Mouse (Mus musculus) WW6 (cell line): ENCODE measurements around the gene Pdlim1.

Experiments used
- DNase-seq: peaks from one replicate; pipeline ENCODE4 v3.0.0-alpha.2; 2013; ENCODE audit warnings: low read depth, low spot score

The Pdlim1 gene

DNA sequence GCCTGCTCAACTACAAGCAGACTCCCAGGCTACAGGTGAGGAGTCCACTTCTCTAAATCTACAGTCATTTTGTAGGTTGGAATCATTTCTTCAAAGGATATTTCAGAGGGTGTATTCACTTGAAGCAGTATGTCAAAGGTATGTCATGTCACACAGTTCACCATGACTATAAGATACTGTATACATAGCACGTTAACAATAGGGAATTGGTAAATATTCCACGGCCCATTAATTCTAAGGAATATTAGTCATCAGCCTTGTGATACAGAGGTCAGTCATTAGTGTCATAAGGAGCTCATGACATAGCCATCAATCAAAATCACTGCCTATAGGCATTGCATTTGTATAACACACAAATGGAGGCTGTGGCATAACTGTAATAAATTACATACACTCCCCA lies 13.1 kb upstream of the Pdlim1 start:
- no peak for DNase-seq

DNA sequence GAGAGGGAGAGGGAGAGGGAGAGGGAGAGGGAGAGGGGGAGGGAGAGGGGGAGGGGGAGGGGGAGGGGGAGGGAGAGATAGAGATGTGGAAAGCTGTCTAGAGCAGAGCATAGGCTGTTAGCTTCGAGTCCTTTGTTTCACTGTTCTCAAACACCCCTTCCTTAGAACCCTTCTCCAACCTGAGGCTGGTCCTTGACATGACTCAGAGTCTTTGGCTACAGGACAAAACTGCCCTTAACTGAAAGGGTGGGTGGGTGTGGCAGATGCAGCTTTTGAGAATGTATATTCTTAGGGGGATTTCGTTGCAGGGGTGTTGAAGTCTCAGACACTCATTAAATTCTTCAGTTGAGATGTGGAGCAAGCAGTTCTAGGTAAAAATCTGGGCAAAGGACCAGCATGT lies 11.8 kb upstream of the Pdlim1 start:
- no peak for DNase-seq

DNA sequence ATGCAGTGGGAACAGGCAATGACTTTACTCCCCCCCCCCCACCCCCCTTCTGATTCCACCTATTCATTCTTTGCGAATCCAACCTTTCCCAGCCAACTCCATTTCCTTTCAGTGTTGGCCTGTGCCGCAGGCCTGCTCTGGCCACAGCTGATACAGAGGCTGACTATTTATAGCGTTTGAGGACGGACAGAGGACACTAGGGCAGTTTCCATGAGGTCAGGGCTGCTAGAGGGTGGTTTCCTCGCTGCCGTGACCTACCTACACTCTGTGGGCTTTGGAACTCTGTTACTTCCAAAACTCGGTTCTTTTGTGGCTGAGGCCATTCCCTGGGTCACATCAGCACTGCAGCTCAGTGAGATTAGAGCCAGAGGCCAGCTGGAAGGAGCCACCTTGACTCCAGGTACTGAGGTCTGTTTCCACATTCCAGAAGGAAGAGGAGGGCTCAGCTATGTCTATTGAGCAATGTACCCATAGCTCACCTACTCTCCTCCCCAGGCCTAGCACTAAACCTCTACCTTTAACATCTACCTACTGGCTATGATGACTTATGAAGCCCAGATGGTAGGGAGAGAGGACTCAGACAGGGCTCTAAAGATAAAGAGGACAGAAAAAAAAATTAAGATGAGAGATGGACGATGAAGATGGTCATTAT lies 6.9 kb upstream of the Pdlim1 start:
- no peak for DNase-seq

DNA sequence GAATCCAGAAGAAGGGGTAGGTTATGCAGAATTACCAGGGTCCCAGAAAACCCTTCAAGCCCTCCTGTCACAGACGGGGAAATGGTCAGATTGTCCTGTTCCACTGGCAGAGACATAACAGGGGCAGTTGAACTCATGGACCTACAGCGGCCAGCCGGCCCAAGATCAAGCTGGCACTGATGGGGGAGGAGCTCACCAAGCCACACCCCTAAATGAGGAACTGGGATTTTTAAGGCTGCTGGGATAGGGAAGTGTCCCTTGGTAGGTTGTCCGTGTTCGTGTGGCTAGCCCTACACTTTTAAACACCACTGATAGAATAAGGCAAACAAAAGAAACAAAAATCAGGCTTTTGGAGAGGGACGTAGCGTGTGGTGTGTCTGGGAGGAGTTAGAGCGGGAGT lies 5.9 kb upstream of the Pdlim1 start:
- no peak for DNase-seq

DNA sequence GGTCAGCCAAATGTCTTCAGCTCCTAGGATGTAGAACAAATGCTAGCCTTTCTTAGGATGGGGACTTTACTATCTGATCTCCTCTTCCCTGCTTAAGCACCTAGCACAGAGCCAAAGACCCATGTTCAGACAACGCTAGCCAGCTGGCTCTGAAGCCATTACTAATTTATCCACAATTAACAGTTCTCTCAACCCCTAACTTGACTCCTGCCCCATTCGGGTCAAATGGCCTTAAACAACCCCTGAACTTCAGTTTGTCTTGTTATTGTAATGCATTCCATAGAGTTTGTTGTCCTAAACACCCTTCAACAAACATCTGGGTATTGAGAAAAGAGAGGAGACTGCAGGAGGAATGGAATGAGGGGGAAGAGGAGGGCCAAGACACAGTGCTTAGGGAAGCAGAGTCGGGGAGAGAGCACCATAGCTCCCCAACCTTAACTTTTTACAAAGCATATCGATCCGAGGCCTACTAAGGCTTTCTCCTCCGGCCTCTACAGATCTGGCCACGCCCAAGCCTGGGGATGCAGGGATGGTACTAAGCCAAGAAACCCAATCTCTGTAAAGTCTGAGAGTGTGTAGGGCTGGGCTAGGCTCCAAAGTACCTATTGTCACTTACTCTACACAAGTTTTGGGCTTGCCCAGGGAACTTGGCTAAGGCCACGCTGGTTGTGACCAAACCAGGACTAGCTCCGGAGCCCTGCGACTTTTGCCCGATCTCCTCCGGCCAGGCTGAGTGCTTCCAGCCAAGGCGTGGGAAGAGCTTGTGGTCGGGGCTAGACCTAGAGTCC lies 4.0 kb upstream of the Pdlim1 start:
- no peak for DNase-seq

DNA sequence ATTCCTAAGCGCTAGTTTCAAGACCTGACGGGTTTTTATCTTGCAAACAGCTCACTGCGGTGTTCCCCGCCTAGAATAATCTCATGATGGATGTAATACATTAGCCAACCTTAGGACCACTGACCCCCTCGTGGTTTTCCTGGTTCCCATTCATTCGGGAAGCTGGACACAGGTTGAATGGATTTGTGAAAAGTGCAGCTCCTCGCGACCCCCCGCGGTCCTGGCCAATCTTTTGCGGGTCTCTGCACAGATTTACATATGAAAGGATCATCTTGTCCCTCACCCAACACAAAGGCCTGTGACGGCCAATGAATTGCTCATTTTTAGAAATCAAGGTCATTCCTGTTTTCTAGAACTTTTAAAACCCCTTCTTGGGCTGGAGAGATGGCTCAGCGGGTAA lies 1.0 kb upstream of the Pdlim1 start:
- no peak for DNase-seq

DNA sequence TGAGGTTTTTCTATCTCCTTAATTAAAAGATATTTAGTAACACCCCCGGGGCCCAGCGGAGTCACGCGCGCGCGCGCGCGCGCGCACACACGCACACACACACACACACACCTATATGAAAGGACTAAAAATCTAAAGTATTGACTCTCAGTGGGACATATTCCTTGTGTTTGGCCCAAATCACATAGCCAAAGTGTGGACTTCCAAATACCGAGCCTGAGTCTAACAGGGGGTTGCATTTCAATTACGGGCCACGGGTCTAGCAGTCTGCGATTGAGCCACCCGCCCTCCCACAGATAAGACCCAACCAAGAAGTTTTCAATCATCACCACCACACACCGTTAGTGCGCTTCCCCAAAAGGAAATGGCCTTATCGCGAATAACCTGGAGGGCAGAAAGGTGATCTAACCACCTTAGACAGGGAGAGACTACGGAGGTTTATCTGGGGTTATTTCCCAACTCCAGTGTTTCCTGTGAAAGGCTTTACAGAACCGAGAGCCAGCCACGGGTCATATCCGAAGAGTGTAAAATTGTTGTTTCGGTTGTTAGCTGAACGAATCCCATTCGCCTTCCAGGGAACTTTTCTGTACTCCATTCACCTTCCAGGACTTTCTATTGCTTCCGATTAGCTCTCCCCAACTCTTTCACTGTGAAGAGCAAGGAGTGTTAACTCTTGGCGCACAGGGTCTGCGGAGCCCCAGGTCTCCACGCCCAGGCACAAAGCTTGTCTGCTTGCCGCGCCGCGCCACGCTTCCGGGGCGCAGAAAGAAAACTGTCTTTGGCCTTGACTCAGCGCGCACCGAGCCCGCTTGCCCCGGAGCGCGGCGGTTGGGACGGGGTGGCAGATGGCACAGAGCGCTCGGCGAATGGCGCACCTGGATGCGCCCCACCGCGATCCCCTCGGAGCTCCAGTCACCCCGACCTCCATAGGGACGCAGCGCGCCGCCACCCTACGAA lies 1.0 kb downstream of the Pdlim1 start:
- DNase-seq, result no peak

DNA sequence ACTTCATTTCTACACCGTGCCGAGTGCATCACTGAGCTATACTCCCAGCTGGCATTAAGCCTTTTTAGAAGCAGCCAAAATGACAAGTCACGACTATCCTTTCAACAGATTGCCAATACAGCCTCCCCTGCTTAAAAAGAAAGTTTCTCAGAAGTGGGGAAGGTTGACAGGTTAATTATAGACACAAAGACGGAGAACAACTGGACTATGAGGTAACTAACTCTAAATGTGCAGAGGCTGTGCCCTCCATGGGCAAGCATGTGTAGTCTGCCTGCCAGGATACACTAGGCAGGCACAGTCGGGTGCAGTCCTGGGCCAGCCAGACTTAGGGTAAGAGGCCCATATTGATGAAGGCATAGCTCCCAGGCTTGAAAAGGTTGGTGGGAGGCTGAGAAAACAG lies 2.1 kb downstream of the Pdlim1 start:
- no peak for DNase-seq

DNA sequence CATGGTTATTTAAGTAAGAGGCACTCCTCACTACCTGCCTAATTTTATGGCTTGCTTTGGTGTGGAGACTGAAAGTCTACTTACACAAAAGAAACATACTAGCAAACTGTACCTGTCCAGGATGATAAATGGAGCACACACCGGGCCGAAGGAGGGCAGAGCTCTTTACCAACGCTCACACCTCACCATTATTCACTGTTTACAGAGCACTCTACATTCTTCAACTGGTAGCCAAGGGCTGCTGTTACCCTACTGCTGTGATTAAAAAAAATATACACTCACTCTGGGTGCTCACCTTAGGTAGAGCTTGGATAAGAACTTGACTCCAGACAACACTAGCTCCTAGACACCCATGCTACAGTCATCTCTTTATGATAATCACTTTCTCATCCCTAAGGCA lies 3.1 kb downstream of the Pdlim1 start:
- DNase-seq, result no peak

DNA sequence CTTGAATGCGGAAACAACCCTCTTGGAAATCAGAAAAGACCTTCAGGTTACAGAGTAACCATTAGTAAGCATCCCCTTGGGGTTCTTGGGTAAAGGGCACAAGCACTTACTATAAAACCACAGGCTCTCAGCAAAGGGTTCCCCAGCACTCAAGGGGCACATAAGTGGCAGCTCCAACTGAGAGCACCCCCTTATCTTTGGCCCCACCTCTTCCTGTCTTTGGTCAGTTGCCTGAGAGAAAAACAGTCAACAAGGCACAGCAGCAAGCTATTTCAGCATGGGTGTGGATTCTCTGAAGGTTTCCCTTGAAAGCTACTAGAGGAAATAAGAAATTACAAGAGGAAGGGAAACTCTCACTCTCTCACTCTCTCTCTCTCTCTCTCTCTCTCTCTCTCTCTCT lies 4.3 kb downstream of the Pdlim1 start:
- DNase-seq, result no peak

DNA sequence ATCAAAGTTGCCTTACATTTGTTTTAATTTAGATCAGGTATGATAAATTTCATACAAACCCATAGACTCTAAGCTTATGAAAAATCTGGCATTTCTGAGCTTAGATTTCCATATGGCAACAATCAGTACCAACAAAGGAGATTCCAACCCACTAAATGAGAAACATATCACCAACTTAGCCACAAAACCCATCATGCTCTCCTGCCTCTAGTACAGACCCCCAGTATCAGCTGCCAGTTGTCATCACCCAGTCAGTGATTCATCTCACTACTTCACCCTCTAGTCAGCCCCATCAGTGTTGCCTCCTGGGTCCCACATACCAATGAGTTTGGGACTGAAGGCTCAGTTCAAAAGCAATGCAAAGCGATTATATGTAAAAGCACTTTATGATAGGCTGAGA lies 12.2 kb downstream of the Pdlim1 start:
- DNase-seq, result no peak

DNA sequence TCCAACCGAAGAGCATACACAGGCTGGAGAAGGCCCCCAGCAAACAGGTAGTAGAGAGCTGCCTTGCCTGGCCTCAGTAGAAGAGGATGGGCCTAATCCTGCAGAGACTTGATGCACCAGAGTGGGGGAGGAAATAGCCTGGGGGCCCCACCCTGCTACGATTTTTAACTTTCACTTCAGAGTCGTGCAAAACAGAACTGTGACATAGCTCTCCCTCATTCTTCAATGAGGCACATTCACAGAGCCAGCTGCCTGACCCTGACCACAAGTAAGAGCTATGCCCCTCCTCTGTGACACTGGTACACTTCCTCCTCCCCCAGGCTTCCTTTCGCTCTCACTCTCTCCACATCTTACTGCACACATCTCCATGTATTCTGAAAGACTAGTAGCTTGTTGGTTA lies 14.2 kb downstream of the Pdlim1 start:
- no peak for DNase-seq

DNA sequence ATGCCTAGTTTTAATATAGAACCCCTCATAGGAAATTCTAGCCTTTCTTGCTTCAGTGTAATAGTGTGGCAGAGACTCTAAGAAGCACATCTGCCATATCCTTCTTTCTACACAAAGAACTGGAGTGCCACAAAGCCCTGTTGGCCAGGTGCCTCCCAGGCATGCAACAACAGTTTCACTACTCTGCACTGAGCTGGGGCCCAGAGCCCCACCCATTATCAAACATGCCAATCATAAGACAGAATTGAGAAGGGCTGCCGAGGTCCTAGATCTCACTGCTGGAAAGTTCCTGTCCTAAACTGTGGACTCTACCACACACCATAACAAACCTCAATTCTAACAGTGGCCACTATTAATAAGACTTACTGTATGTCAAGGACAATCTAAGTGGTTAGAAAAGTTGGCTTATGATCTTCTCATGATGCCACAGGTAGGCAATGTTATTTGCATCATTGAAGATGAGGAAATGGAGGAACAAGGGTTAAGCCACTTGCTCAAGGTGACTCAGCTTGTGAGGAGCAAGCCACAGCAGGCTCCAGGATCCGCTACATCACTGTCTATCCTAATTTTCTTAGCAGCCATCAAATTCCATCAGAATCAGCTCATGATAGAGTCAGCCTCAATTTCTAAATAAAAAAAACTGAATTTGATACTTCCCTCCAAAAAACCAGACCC lies 15.1 kb downstream of the Pdlim1 start:
- DNase-seq, result no peak

DNA sequence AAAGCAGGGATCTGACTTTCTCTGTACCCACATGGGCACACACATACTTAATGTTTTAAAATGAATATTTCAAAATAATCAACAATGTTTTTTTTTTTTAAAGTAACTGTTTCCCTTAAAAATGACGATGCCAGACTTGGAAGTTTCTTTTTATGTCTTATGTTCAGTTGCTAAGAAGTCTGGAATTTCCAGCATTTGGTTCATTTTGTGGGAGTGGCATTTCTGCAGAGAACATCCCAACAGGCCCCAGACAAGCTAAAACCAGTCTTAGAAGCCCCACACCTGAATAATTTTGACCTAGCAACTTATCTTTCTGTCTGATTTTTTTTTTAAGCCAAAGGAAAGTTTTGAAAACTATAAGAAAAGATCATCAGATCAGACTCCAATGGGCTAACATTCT lies 16.1 kb downstream of the Pdlim1 start:
- DNase-seq, result no peak

DNA sequence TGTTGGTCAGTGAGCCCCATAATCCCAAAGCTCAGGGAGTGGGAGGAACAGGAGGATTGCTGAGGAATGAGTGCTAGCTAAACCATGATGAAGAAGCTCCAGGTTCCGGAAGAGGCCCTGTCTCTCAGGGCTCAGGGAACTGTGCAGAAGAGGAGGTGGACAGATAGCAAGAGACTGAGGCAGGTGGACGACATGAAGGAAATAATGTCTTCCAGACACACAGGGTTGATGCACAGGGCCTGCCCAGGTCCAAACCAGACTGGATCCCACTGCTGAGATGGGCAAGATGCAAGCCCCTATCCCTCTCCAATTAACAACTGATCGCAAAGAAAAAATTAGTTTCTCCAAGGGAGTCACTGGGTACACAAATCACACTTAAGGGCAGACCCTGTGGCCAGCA lies 16.9 kb downstream of the Pdlim1 start:
- DNase-seq, result no peak

DNA sequence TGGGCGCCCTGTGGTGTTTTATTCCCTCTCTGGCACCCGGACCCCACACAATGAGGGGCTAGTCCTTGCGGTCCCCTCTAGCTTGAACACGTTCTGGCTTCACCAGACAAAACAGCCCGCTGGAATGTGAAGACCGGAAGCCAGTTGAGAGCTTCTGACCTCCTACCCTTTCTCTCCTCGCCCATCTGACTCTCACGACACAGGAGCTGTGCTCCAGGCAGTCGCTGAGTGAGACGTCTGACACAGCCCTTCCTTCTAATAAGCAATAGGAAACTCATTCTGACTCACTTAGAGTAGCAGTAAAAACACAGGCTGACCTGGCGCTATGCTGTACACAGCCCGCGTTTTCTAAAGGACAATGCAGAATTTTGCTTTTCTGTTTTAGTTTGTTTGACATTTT lies 17.9 kb downstream of the Pdlim1 start:
- no peak for DNase-seq

DNA sequence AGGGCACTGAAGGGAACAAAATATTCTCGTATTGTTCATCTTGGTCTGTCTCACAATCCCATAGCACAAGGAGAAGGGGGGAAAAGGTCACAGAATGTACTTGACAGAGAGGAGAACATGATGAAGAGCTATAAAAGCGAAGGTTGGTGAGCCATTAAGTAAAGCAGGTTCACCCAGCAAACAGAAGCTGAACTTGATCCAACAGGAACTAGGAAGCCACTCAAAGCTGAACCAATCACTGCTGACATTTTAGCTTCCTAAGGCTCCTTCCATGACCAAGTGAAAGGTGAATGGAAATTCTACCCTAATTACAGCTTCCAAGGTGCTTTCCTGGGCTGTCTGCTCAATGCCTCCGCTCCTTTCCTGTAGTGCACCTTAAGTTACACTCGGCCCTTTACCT lies 20.5 kb downstream of the Pdlim1 start:
- no peak for DNase-seq

DNA sequence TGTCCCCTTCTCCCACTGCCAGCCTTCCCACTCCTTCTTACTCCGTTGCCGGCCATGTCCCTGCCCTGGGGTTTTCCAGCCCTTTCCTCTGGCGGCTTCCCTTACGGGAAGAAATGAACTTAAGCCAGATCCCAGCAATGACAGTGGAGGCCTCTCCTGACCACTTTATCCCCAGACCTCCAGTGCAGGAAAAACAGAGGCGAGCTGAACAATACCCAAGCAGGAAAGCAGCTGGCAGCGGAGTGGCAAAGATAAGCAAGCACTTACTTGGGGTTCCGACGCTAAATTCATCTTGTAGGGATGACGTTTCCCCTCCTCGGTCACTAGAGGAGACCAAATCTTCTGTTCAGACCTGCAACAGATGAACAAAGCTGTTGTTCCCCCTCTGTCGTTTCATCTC lies 22.3 kb downstream of the Pdlim1 start:
- no peak for DNase-seq

DNA sequence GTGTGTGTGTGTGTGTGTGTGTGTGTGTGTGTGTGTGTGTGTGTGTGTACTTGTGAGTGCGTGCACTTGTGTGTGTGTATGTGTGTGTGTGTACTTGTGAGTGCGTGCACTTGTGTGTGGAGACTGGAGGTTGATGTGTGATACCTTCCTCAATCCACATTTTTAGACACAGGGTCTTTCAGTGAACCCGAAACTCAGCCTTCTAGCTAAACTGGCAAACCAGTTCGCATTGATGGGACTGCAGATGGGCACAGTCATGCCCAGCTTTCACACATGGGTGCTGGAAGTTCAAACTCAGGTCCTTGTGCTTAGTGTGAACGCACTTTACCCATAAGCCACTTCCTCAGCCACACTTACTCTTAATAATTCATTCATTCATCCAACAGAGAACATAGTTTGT lies 23.2 kb downstream of the Pdlim1 start:
- DNase-seq, result no peak

DNA sequence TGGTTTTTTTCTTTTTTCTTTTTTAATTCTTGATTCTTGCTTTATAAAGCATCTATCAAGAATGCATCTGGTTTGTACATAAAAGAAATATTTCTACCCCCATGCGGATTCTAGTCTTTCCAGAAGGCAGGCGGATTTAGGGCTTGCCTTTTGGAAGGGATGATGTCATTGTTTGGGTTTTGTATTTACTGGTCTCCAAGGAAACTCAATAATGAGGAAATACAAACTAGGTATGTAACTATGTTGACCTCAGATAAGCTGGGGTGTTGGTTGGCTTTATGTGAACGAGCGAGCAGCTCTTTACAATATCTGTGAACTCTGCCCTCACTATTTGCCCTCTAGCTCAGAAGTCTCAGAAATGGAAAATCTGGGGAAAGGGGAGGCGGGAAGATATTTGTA lies 24.4 kb downstream of the Pdlim1 start:
- no peak for DNase-seq

DNA sequence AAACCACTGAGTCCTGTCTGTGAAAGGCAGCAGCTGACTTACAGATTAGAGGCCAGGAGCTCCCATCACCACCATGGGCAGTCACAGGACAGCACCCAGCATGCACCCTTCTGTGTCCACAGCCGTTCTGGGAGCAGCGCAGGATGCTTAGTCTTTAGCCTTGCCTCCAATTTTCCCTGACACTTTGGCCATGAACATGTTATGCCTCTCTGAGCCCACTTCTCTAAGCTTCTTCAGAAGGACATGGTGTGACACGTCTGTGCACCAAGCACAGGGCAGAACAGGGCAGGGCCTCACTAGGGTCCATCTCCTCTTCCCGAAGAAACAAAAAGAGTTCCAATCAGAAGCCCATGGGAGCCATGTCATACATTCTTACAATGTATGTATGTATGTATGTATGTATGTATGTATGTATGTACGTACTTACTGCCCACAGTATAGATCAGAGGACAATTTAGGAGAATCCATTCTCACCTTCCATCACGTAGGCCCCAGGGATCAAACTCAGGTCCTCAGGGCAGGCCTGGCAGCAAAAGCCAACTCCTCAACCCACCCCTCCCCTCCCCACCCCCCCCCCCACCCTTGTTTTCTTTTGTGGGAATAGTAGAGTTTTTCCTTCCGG lies 24.9 kb downstream of the Pdlim1 start:
- DNase-seq, result no peak
